Mouse (Mus musculus) adrenal gland, adult 18-20 months (tissue): Measurements from ENCODE around the gene Kctd18. TPM values are rescaled to one million over a fixed set of nuclear protein-coding genes. Genes with fewer than 3 reads are reported as not detected.

Experiments
- DNase-seq, 2 experiments: peaks; one replicate each; pipeline ENCODE4 v3.0.0; 2021 to 2022; ENCODE audit warnings: low spot score in 2 of 2
- total RNA-seq, 2 experiments: library from RNA; stranded (reverse); gene quantifications; 1 replicate in 1 of 2; 2 replicates in 1 of 2; pipeline ENCODE4 v1.2.3; 2021

The Kctd18 gene
- total RNA-seq, 2 experiments from 2014 or later: 10.4 to 13.7 TPM

- no peak for DNase-seq
Measured at GRCm38 (mm10) chr1:57911561-57911960, 107.2 kb downstream of the Kctd18 start.

DNA sequence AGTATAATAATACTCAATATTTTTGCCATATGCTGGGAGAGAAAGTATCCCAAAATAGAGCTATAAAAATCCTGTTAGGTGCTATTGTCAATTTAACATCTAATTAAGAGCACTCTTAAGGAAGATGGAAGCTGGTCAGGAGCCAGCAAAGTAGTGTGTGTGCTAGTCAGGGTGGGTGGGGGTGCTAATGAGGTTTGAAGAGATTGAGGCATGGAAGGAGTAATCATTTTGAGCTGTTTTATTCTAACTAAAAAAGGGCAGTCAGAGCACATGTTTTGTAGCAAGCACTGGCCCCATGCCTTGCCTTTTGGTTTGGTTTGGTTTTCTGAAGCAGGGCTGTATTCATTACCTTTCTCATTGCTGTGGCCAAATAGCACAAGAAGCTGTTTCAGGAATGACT, 112.4 kb downstream of the Kctd18 start:
- DNase-seq: no peak

GRCm38 (mm10) chr1:57905912-57906311, 112.8 kb downstream of the Kctd18 start:
- no peak for DNase-seq

Other genes with a start within 250 kb of the Kctd18 start
- gene Spats2l, start 244.8 kb downstream of the Kctd18 start, total RNA-seq: 1 to 10 TPM; 3.0 to 4.2 TPM
- under 1 TPM; 0.30 to 0.67 TPM for gene Sgo2a, start 23.0 kb downstream of the Kctd18 start, total RNA-seq
- 10 to 100 TPM; 54.0 to 59.3 TPM for gene Aox1, start 11.0 kb upstream of the Kctd18 start, total RNA-seq
- gene Aox3, start 94.2 kb upstream of the Kctd18 start, total RNA-seq: 1 to 10 TPM; 6.4 to 7.1 TPM
- not detected for gene Aox4, start 191.4 kb upstream of the Kctd18 start, total RNA-seq